Mouse (Mus musculus): ENCODE results near the gene Gm17660. TPM values are rescaled to one million over a fixed set of nuclear protein-coding genes. Genes with fewer than 3 reads are reported as not detected.

The Gm17660 gene
- polyA plus RNA-seq, 1 experiment from 2014 or later, result not detected

DNA sequence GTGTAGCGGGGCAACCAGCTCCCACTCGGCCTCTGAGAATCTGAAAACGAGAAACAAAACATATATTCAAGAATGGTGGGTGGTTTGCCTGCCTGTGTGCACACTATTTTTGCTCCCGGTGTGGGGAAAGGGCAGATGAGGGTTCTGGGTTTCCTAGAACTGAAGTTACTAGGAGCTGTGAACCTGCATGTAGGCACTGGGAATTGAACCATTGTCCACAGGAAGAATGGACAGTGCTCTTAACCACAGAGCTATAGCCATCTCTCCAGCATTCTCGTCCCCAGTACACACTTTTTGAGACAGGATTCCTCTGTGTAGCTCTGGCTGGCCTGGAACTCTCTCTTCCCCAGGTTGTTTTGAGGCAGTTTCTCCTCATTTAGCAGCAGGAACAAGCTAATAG, 54.9 kb downstream of the Gm17660 start:
- no peak for ATAC-seq (ENCODE audit: insufficient number of reproducible peaks, insufficient read depth, low FRiP score, low read depth)
- Histone ChIP-seq H3K27ac (replicated peaks in 1 of 2; ENCODE audit: control insufficient read depth in 1 of 2, insufficient read depth in 1 of 2, low read depth in 2 of 2, low read length in 2 of 2) (peak overlapping the region; percentile 12 to 83; a peak in 3 of 4 replicates), H3K27me3 (ENCODE audit: control insufficient read depth, insufficient read depth, low read length) (no peaks in the 10 kb centered on the region), H3K4me1 (ENCODE audit: control insufficient read depth in 2 of 2, insufficient read depth in 2 of 2, low read length in 2 of 2) (peaks cover 16 to 31% of the 10 kb centered on the region in 2 experiments), H3K36me3 (ENCODE audit: control insufficient read depth, insufficient read depth, low read length) (peaks cover 7% of the 10 kb centered on the region), H3K9ac (ENCODE audit: low read length) (peak overlapping the region; percentile 83), H3K4me3 (ENCODE audit: control insufficient read depth in 1 of 2, insufficient read depth in 1 of 2, low read depth in 1 of 2, low read length in 2 of 2) (peak overlapping the region; percentile 61 to 86; a peak in 3 of 4 replicates), H3K4me2 (ENCODE audit: low read length) (peak overlapping the region; percentile 71), H3K9me3 (ENCODE audit: control insufficient read depth, low read length) (no peaks in the 10 kb centered on the region)
- 44% methylated on average over 5 of the region's 5 CpGs for WGBS

DNA sequence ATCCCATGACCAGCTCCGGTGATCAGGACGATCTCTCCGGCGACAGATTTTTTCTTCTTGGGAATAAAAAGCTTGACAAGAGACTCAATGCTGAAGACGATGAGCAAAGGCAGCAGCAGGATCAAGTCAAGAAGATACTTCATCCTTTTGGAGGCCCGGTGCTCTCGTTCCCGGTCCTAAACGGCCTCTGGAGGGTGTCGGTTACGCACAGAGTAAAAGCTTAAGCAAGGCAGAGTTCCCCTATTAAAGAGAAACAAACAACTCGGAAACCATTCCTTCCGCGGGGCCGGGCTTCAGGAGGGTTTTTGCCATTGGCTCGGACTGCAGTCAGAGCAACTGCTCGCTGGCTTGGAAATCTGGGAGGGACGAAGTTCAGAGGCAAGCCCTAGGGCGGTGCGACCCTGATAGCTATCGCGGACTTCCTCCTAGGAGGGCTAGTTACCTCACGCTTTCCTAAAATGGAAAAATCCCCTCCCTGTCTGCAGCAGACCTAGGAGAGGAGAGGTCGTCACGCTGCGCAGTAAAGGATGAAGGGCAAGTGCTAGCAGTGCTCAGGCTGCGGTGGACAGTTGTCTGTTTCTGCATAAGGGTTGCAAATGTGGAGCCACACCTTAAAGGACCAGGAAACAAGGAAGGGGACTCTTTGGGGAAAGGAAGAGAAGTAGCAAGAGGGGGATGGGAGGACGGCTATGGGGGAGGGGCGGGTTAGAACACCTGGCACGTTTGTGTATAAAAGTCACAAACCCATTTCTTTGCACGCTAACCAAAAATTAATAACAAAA, 55.6 kb downstream of the Gm17660 start, which contains the start of gene Hsd17b11:
TSS of gene Hsd17b11 (minus strand) at position 323 of the 782 bp plus-strand sequence.
- peak; percentile 94 for ATAC-seq (ENCODE audit: insufficient number of reproducible peaks, insufficient read depth, low FRiP score, low read depth)
- no peaks in the 10 kb centered on the region for H3K9me3 ChIP-seq (ENCODE audit: control insufficient read depth, low read length)
- H3K4me3 ChIP-seq (ENCODE audit: control insufficient read depth in 1 of 2, insufficient read depth in 1 of 2, low read depth in 1 of 2, low read length in 2 of 2), result peak within 1 kb of the TSS; percentile 61 to 86
- H3K9ac ChIP-seq (ENCODE audit: low read length), result peak within 1 kb of the TSS; percentile 83
- peak within 1 kb of the TSS; percentile 71 for H3K4me2 ChIP-seq (ENCODE audit: low read length)
- H3K27ac ChIP-seq (replicated peaks in 1 of 2; ENCODE audit: control insufficient read depth in 1 of 2, insufficient read depth in 1 of 2, low read depth in 2 of 2, low read length in 2 of 2), result peak within 1 kb of the TSS; percentile 83 to 98
- peaks cover 15% of the 10 kb centered on the region for H3K36me3 ChIP-seq (ENCODE audit: control insufficient read depth, insufficient read depth, low read length)
- H3K27me3 ChIP-seq (ENCODE audit: control insufficient read depth, insufficient read depth, low read length), result no peaks in the 10 kb centered on the region
- 1% methylated on average over 31 of the region's 31 CpGs for WGBS
- H3K4me1 ChIP-seq (ENCODE audit: control insufficient read depth in 2 of 2, insufficient read depth in 2 of 2, low read length in 2 of 2), result peaks cover 16 to 31% of the 10 kb centered on the region in 2 experiments

Small RNAs within 50 kb of the gene (microRNA-seq; reads per million reads assigned to microRNA genes)
- gene Mir5619, result 0.84 reads per million

Other genes with a start within 250 kb of the Gm17660 start
- 11.9 and 14.2 TPM in 2 replicates for gene Klhl8, start 166.3 kb downstream of the Gm17660 start, polyA plus RNA-seq (2014; fragmentation: Nextera tagmentation; extraction: Ambion mirVana)
- not detected in 2 replicates for gene Hsd17b13, start 100.2 kb downstream of the Gm17660 start, polyA plus RNA-seq (2014; fragmentation: Nextera tagmentation; extraction: Ambion mirVana)
- gene Hsd17b11, start 55.7 kb downstream of the Gm17660 start, polyA plus RNA-seq (2014; fragmentation: Nextera tagmentation; extraction: Ambion mirVana), result 4.1 and 5.4 TPM in 2 replicates
- 48.4 and 53.9 TPM in 2 replicates for gene Nudt9, start 31.3 kb downstream of the Gm17660 start, polyA plus RNA-seq (2014; fragmentation: Nextera tagmentation; extraction: Ambion mirVana)
- gene Sparcl1, start 36.1 kb upstream of the Gm17660 start, polyA plus RNA-seq (2014; fragmentation: Nextera tagmentation; extraction: Ambion mirVana), result 77.0 and 85.0 TPM in 2 replicates
- not detected in 2 replicates for gene Dspp, start 93.1 kb upstream of the Gm17660 start, polyA plus RNA-seq (2014; fragmentation: Nextera tagmentation; extraction: Ambion mirVana)
- 0.09 TPM in 1 of 2 replicates, not detected in the other for gene Dmp1, start 125.0 kb upstream of the Gm17660 start, polyA plus RNA-seq (2014; fragmentation: Nextera tagmentation; extraction: Ambion mirVana)
- not detected in 2 replicates for gene Ibsp, start 221.6 kb upstream of the Gm17660 start, polyA plus RNA-seq (2014; fragmentation: Nextera tagmentation; extraction: Ambion mirVana)
- gene Mepe, start 247.7 kb upstream of the Gm17660 start, polyA plus RNA-seq (2014; fragmentation: Nextera tagmentation; extraction: Ambion mirVana), result not detected in 2 replicates